Mouse (Mus musculus) embryonic stem cell, embryonic (primary cell): Measurements from ENCODE around the gene Osbpl10.

Source experiments
- CTCF ChIA-PET, 4 experiments: fragments of 300-600 bp in 2 of 4; fragments of 350-600 bp in 2 of 4; sonication (Branson Sonifier 250); formaldehyde crosslinking; loops; one replicate each; lab custom pipeline; 2022; ENCODE audit warnings: inconsistent platforms in 2 of 4; lab: Charles Lee
- POLR2A ChIA-PET, 4 experiments: fragments of 300-600 bp in 2 of 4; fragments of 350-600 bp in 2 of 4; sonication (Branson Sonifier 250); formaldehyde crosslinking; loops; one replicate each; lab custom pipeline; 2022; ENCODE audit warnings: antibody characterized with exemption in 4 of 4, inconsistent platforms in 1 of 4; lab: Charles Lee

Osbpl10 gene

GRCm38 (mm10) chr9:115186402-115186801 lies 208.0 kb downstream of the Osbpl10 start:
- ChIA-PET CTCF (interaction anchor here in 2 of 4 experiments (0.6 kb wide), 2 partner anchors 18 to 75 kb away, joined by 3 read pairs; no protein-coding TSS in a partner anchor), POLR2A (interaction anchor here in 3 of 4 experiments (0.6 to 5.2 kb wide), 4 partner anchors 17 to 615 kb away, joined by 3 to 18 read pairs (median 6); no protein-coding TSS in a partner anchor)

DNA sequence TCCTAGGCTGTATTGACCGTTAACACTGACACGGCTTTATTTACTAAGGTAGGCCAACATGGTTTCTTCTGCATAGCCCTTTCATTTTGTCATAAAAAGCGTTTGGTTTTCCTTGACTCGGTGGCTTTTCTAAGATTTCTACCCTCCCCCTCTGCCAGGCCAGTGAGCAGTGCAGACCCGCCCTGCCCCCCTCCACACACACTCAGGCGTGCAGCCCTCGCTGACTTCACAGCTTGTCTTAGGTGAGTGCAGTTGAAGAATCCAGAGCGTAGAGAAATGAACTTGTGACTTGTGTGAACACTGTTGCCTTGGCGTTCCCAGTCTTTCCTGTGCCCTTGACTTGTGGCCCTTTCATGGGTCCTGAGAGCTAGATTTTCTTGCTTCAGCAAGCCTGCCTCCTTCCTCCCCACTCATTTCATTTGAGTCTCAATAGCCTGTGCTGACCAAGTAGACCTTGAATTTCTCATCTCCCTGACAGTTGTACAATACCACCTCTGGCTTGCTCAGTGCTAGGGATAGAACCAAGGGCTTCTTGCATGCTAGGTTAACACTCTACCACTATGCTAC lies 212.1 kb downstream of the Osbpl10 start:
- ChIA-PET POLR2A (interaction anchor here in 2 of 4 experiments (0.6 to 1.0 kb wide), 3 partner anchors 21 to 157 kb away, joined by 3 to 9 read pairs (median 3); partner anchors contain the start of gene Stt3b (in 1 of the 2)), CTCF (interaction anchor here in 1 of 4 experiments (0.6 kb wide), 1 partner anchor 24 kb away, joined by 3 read pairs; no protein-coding TSS in a partner anchor)

DNA sequence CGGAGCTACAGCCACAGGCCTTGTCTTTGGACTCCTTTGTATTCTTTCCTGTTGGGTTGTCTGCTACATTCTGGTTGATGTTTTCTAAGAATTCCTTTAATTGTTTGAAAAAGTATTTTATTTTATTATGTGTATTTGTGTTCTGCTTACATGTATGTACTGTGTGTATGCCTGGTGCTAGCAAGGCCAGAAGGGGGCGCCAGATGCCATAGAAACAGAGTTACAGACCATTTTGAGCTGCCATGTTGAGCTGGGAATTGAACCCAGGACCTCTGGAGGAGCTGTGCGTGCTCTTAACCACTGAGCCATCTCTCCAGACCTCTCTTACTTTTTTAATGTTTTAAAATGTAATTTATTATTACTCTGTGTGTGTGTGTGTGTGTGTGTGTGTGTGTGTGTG lies 214.5 kb downstream of the Osbpl10 start:
- ChIA-PET POLR2A (interaction anchor here in 2 of 4 experiments (0.7 to 1.5 kb wide), 6 partner anchors 11 to 883 kb away, joined by 3 to 5 read pairs (median 3); no protein-coding TSS in a partner anchor), CTCF (interaction anchor here (0.6 to 1.4 kb wide), 12 partner anchors 13 to 1850 kb away, joined by 3 to 10 read pairs (median 3); no protein-coding TSS in a partner anchor)

- ChIA-PET POLR2A (no interaction called here), CTCF (no interaction called here)
Observed at GRCm38 (mm10) chr9:115197082-115197481, 218.7 kb downstream of the Osbpl10 start.

DNA sequence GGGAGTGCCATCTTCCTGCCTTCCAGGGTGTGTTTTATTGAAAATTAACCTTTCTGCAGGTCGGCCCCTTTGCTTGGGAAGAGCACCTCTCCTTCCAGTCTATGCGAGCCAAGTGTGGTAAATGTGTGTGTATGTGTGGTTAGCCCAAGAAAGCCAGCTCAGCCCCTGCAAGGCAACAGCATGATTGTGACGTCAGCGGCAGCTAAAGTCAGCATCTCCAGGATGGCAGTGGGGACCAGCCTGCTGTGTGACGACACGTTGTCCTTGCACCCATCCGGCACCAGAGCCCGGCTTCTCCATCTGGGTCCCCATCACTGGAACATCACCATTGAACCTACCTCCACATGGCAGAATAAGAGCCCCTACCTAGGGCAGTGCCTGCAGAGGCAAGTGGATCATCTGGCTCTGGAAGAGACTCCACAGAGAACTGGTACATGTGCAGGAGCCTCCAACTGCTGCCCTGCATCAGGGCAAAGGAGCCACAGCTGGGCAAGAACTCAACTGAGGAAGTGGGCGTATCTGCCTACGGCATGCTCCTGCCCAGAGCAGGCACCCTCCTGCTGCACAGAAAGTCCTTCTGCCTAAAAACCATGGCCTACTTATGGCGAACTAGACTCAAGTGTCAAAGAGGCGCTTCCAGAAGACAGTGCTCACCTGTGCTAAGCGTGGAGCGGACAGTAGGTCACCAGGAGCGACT lies 221.9 kb downstream of the Osbpl10 start:
- POLR2A ChIA-PET, result interaction anchor here in 1 of 4 experiments (1.2 kb wide), 1 partner anchor 31 kb away, joined by 3 read pairs; no protein-coding TSS in a partner anchor

DNA sequence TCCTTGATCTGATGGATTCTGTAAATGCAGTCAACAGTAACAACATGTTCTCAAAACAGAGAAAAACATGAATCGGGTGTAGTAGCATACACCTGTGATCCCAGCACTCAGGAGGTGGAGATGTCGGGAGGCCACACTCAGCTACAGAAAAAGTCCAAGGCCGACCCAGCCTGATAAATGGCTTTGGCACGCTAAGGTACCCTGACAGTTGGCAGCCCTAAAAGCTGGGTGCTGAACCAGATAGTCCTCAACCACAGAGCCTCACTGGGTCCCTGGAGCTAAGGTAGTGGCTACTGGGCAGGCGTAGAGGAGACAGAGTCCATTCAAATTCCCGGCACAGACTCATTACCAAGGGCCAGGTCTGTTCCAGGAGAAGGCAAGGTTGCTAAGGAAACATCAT lies 222.9 kb downstream of the Osbpl10 start:
- CTCF ChIA-PET, result interaction anchor here in 2 of 4 experiments (0.6 kb wide), 2 partner anchors 38 to 991 kb away, joined by 5 to 6 read pairs; no protein-coding TSS in a partner anchor

More for the DNA sequence above, 221.9 kb downstream of the Osbpl10 start:
- CTCF ChIA-PET, result interaction anchor here in 3 of 4 experiments (0.6 to 0.7 kb wide), 3 partner anchors 37 to 992 kb away, joined by 3 to 6 read pairs (median 5); no protein-coding TSS in a partner anchor

DNA sequence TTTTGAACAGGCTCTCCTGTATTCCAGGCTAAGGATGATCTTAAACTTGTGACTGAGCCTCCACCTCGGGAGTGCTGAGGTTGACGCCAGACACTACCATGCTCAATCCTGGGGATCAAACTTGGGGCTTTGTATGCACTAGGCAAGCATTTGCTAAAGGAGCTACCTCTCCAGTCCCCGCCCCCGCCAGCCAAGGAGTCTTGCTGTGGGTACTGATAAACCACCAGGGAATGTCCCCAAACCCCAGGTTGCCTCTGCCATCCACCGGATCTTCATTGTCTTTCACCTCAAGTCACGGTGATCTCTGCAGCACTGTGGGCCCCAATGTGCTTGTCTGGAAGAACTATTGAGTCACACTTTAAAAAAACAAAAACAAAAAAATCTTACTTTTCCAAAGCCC lies 224.8 kb downstream of the Osbpl10 start:
- ChIA-PET CTCF (no interaction called here), POLR2A (interaction anchor here in 2 of 4 experiments (0.7 to 1.3 kb wide), 2 partner anchors 12 to 267 kb away, joined by 3 to 4 read pairs; no protein-coding TSS in a partner anchor)

More for the DNA sequence above, 222.9 kb downstream of the Osbpl10 start:
- POLR2A ChIA-PET, result interaction anchor here in 1 of 4 experiments (0.6 to 1.2 kb wide), 2 partner anchors 32 to 104 kb away, joined by 3 to 4 read pairs; no protein-coding TSS in a partner anchor

GRCm38 (mm10) chr9:115205491-115205890 lies 227.1 kb downstream of the Osbpl10 start:
- CTCF ChIA-PET, result interaction anchor here in 2 of 4 experiments (0.6 to 1.0 kb wide), 2 partner anchors 9 to 12 kb away, joined by 4 to 10 read pairs; no protein-coding TSS in a partner anchor
- POLR2A ChIA-PET, result interaction anchor here in 2 of 4 experiments (0.8 to 1.3 kb wide), 5 partner anchors 11 to 758 kb away, joined by 3 to 4 read pairs (median 3); no protein-coding TSS in a partner anchor

DNA sequence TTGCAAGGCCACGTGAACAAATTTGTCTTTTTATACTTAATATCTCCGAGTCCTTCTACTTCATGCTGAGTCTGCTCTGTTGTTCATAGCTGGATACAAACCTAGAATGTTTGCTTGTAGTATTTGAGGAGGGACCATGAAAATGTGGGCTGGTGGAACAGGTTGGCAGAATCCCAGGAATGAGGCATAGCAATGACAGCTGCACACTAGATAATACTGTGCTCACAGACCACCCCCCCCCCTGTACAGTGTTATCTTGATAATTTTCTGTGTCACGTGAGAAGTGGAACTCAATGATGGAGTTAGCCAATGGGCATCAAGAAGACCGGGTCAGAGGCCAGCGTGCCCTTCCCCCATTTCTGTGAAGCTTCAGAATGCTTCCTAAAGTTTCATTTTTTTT lies 227.8 kb downstream of the Osbpl10 start:
- ChIA-PET CTCF (no interaction called here), POLR2A (interaction anchor here in 2 of 4 experiments (0.6 to 1.0 kb wide), 2 partner anchors 10 kb away, joined by 3 to 4 read pairs; no protein-coding TSS in a partner anchor)

- ChIA-PET POLR2A (interaction anchor here in 1 of 4 experiments (2.9 kb wide), 1 partner anchor 29 kb away, joined by 6 read pairs; no protein-coding TSS in a partner anchor), CTCF (no interaction called here)
Observed at GRCm38 (mm10) chr9:115209737-115210136, 231.4 kb downstream of the Osbpl10 start.

DNA sequence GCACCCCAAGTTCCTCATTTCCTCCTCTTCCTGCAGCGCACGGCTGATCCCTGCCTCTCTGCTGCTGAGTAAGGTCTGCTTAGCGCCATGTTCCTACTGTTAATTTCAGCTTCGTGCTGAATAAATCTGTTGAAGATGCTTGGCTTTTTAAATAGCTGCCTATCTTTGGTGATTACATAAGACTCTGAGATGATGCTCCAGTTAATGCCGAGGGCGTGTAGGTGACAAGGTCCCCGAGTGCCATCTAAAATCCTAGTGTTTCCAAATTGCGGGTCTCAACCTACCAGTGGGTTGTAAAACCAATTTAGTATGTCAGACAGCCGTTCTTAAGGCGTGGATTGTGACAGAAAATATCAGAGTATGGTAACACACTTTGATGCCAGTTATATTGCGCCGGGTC lies 232.2 kb downstream of the Osbpl10 start:
- CTCF ChIA-PET, result interaction anchor here in 2 of 4 experiments (0.6 to 1.6 kb wide), 2 partner anchors 17 to 472 kb away, joined by 3 to 4 read pairs; no protein-coding TSS in a partner anchor
- POLR2A ChIA-PET, result interaction anchor here in 1 of 4 experiments (1.0 to 2.9 kb wide), 2 partner anchors 30 to 41 kb away, joined by 3 to 6 read pairs; no protein-coding TSS in a partner anchor

GRCm38 (mm10) chr9:115213755-115214264 lies 235.4 kb downstream of the Osbpl10 start:
- POLR2A ChIA-PET, result interaction anchor here (0.6 to 4.4 kb wide), 21 partner anchors 9 to 630 kb away, joined by 3 to 30 read pairs (median 4); partner anchors contain the start of gene Stt3b (in 1 of the 4)

GRCm38 (mm10) chr9:115214572-115215571 lies 236.5 kb downstream of the Osbpl10 start:
- ChIA-PET CTCF (interaction anchor here in 2 of 4 experiments (0.5 to 1.0 kb wide), 4 partner anchors 10 to 96 kb away, joined by 3 to 4 read pairs (median 4); no protein-coding TSS in a partner anchor), POLR2A (interaction anchor here (0.6 to 4.4 kb wide), 23 partner anchors 10 to 374 kb away, joined by 3 to 30 read pairs (median 4); partner anchors contain the start of gene Stt3b (in 1 of the 4))

More at GRCm38 (mm10) chr9:115213755-115214264, 235.4 kb downstream of the Osbpl10 start:
- CTCF ChIA-PET, result interaction anchor here in 1 of 4 experiments (0.7 to 1.8 kb wide), 5 partner anchors 9 to 80 kb away, joined by 3 to 7 read pairs (median 4); no protein-coding TSS in a partner anchor

- CTCF ChIA-PET, result interaction anchor here in 3 of 4 experiments (0.5 to 1.1 kb wide), 11 partner anchors 12 to 873 kb away, joined by 3 to 5 read pairs (median 3); no protein-coding TSS in a partner anchor
- POLR2A ChIA-PET, result interaction anchor here in 3 of 4 experiments (0.6 to 4.4 kb wide), 14 partner anchors 9 to 111 kb away, joined by 3 to 30 read pairs (median 4); partner anchors contain the start of gene Stt3b (in 2 of the 3)
Observed at GRCm38 (mm10) chr9:115215830-115216701, 237.7 kb downstream of the Osbpl10 start.

GRCm38 (mm10) chr9:115217984-115218383 lies 239.6 kb downstream of the Osbpl10 start:
- CTCF ChIA-PET, result interaction anchor here in 1 of 4 experiments (0.6 kb wide), 1 partner anchor 571 kb away, joined by 3 read pairs; no protein-coding TSS in a partner anchor

More at GRCm38 (mm10) chr9:115217984-115218383, 239.6 kb downstream of the Osbpl10 start:
- POLR2A ChIA-PET, result interaction anchor here in 1 of 4 experiments (1.0 kb wide), 1 partner anchor 9 kb away, joined by 4 read pairs; no protein-coding TSS in a partner anchor
